Mouse (Mus musculus) limb, embryonic 12.5 days (tissue): ENCODE measurements around the gene Ndufv2. TPM values are rescaled to one million over a fixed set of nuclear protein-coding genes. Genes with fewer than 3 reads are reported as not detected.
"Not testable (repeated sequence)": the region's sequence is repeated elsewhere in the genome, so short reads cannot be mapped to it uniquely, and the experiment has no call there.

Source experiments
- ATAC-seq: fragments of 200-750 bp; cut with Nextera tagmentation; 2 replicates; pipeline ENCODE4 v1.8.0; 2017; ENCODE audit warnings: low read depth, moderate TSS enrichment; ENCODE audit not compliant: insufficient number of reproducible peaks, insufficient read depth, low FRiP score, low TSS enrichment
- H3K27ac ChIP-seq: fragments of 300-500 bp; sonication (generic); 2 replicates; pipeline ENCODE4 v1.5.1; 2016; ENCODE audit warnings: mild to moderate bottlenecking, moderate library complexity
- H3K27me3 ChIP-seq: fragments of 300-500 bp; sonication (generic); 2 replicates; pipeline ENCODE4 v1.6.1; 2016; ENCODE audit warnings: mild to moderate bottlenecking, moderate library complexity
- H3K36me3 ChIP-seq: fragments of 300-500 bp; sonication (generic); 2 replicates; pipeline ENCODE4 v1.6.1; 2016; ENCODE audit warnings: mild to moderate bottlenecking, moderate library complexity
- H3K4me1 ChIP-seq: fragments of 300-500 bp; sonication (generic); replicated peaks from 2 replicates; pipeline ENCODE4 v1.6.1; 2016
- H3K4me2 ChIP-seq: fragments of 300-500 bp; sonication (generic); 2 replicates; pipeline ENCODE4 v1.6.1; 2016; ENCODE audit warnings: mild to moderate bottlenecking, moderate library complexity
- H3K4me3 ChIP-seq: fragments of 300-500 bp; sonication (generic); replicated peaks from 2 replicates; pipeline ENCODE4 v1.5.1; 2016; ENCODE audit warnings: mild to moderate bottlenecking
- H3K9ac ChIP-seq: fragments of 300-500 bp; sonication (generic); replicated peaks from 2 replicates; pipeline ENCODE4 v1.6.1; 2016; ENCODE audit warnings: mild to moderate bottlenecking, moderate library complexity
- H3K9me3 ChIP-seq: fragments of 300-500 bp; sonication (generic); 2 replicates; pipeline ENCODE4 v1.6.1; 2016; ENCODE audit warnings: mild to moderate bottlenecking, moderate library complexity
- WGBS: fragments of 180-500 bp; shearing (Covaris S2); methylation state at CpG from one replicate; pipeline ENCODE4 v1.1.7; 2016; 5-methylcytosine and 5-hydroxymethylcytosine counted together
- polyA plus RNA-seq: library from polyadenylated mRNA; unstranded; fragments of >200 nt; fragmentation: Nextera tagmentation; extraction: Ambion mirVana; gene quantifications from 2 replicates; pipeline ENCODE4 v1.2.1, GENCODE M21; 2016

Gene Ndufv2
- polyA plus RNA-seq, 1 experiment from 2014 or later, result 295 TPM

DNA sequence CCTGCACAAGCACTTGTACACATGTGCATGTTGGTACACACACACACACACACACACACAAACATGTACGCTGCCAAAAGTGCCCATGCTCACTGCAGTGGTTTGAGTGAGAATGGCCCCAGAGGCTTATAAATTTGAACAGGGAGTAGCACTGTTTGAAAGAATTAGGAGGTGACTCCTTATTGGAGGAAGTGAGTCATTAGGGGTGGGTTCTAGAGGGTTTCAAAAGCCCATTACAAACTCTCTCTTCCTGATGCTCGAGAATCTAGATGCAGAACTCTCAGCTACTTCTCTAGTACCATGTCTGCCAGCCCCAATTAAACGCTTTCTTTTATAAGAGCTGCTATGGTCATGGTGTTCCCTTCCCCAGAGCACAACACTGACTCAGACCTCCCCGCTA is 52.6 kb downstream of the Ndufv2 start:
- ATAC-seq, result no peak
- 72% methylated on average over 4 of the region's 4 CpGs for WGBS
- H3K27ac ChIP-seq, result no peak overlapping the region

DNA sequence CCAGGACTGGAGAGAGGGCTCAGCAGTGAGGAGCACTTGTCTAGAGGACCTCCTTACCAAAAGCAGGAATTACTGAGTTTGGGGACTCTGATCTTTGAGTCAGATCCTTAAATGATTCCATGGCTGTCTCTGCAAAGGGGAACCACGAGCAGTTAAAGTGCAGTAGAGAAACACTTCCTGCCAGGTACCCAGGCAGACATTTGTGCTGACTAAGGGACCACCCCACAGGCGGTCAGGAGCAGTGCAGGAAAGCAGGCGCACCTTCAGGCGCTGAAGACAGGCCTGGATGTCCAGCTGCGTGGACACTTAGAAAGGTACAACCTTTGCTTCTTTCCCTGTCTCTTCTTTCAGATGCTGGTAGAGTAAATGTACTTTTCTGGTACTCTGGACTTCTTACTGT is 53.2 kb downstream of the Ndufv2 start:
- Histone ChIP-seq H3K36me3 (peaks cover 16% of the 10 kb centered on the region), H3K27ac (no peak overlapping the region), H3K4me2 (no peak overlapping the region), H3K4me1 (0 out of 2 replicates have a peak, but pooled peaks cover 9% of the 10 kb centered on the region), H3K9ac (no peak overlapping the region), H3K4me3 (no peak overlapping the region), H3K27me3 (no peaks in the 10 kb centered on the region), H3K9me3 (no peaks in the 10 kb centered on the region)
- ATAC-seq, result no peak
- 62% methylated on average over 5 of the region's 5 CpGs for WGBS

More for the DNA sequence above, 52.6 kb downstream of the Ndufv2 start:
- Histone ChIP-seq H3K9ac (no peak overlapping the region), H3K4me3 (no peak overlapping the region), H3K9me3 (no peaks in the 10 kb centered on the region), H3K4me1 (0 out of 2 replicates have a peak, but pooled peaks cover 9% of the 10 kb centered on the region), H3K4me2 (no peak overlapping the region), H3K36me3 (peaks cover 16% of the 10 kb centered on the region), H3K27me3 (no peaks in the 10 kb centered on the region)

- ATAC-seq, result not testable (repeated sequence)
- 83% methylated on average over 4 of the region's 4 CpGs for WGBS
These were observed 57.7 kb downstream of the Ndufv2 start for GRCm38 (mm10) chr17:66043679-66044078.

GRCm38 (mm10) chr17:66041020-66041419 is 60.3 kb downstream of the Ndufv2 start:
- ATAC-seq, result no peak
- 75% methylated on average over 5 of the region's 5 CpGs for WGBS

More at GRCm38 (mm10) chr17:66043679-66044078, 57.7 kb downstream of the Ndufv2 start:
- H3K4me1 ChIP-seq, H3K9ac ChIP-seq, H3K9me3 ChIP-seq, H3K4me2 ChIP-seq, H3K4me3 ChIP-seq, H3K27me3 ChIP-seq, H3K27ac ChIP-seq: not testable (repeated sequence)
- peaks cover 13% of the 10 kb centered on the region for H3K36me3 ChIP-seq

GRCm38 (mm10) chr17:66033239-66033638 is 68.1 kb downstream of the Ndufv2 start:
- Histone ChIP-seq H3K27ac (no peak overlapping the region), H3K4me1 (no peaks in the 10 kb centered on the region), H3K4me3 (no peak overlapping the region), H3K9ac (no peak overlapping the region), H3K36me3 (peaks cover 25% of the 10 kb centered on the region), H3K4me2 (no peak overlapping the region), H3K27me3 (no peaks in the 10 kb centered on the region), H3K9me3 (no peaks in the 10 kb centered on the region)
- ATAC-seq, result no peak
- WGBS, result 91% methylated on average over 5 of the region's 5 CpGs

More at GRCm38 (mm10) chr17:66041020-66041419, 60.3 kb downstream of the Ndufv2 start:
- Histone ChIP-seq H3K9ac (no peak overlapping the region), H3K36me3 (peaks cover 11% of the 10 kb centered on the region), H3K27me3 (no peaks in the 10 kb centered on the region), H3K4me3 (no peak overlapping the region), H3K9me3 (no peaks in the 10 kb centered on the region), H3K4me2 (no peak overlapping the region), H3K27ac (no peak overlapping the region), H3K4me1 (no peaks in the 10 kb centered on the region)

DNA sequence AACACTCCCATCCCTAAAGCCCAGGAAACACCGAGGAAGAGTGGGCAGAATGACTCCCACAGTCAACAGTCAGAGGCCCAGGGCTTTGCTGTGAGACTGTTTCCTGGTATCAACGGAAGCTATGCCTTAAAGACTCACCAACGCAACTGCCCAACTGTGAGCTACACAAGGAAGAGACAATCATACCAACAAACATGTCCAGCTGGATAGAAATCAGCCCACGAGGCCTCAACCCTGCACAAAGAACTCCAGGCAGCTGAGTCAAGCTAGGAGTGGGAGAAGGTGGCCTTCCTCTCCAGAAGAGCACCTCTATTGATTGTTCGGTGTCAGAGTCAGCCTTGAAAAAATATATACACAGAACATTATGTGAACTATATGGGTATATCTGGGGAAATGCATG is 69.4 kb downstream of the Ndufv2 start:
- Histone ChIP-seq H3K27me3 (no peaks in the 10 kb centered on the region), H3K9me3 (no peaks in the 10 kb centered on the region), H3K27ac (no peak overlapping the region), H3K4me1 (no peaks in the 10 kb centered on the region), H3K9ac (no peak overlapping the region), H3K4me2 (no peak overlapping the region), H3K36me3 (peaks cover 32% of the 10 kb centered on the region), H3K4me3 (no peak overlapping the region)
- no peak for ATAC-seq
- 91% methylated on average over 5 of the region's 5 CpGs for WGBS

Other genes starting within 250 kb of the Ndufv2 start
- gene Ralbp1, start 215.8 kb downstream of the Ndufv2 start, polyA plus RNA-seq, result 57.4 and 57.8 TPM in 2 replicates
- gene Twsg1, start 150.3 kb downstream of the Ndufv2 start, polyA plus RNA-seq, result 121 and 126 TPM in 2 replicates
- gene Ankrd12, start 24.5 kb downstream of the Ndufv2 start, polyA plus RNA-seq, result 25.0 and 28.2 TPM in 2 replicates
- 37.4 and 40.9 TPM in 2 replicates for gene Washc1, start 10.0 kb upstream of the Ndufv2 start, polyA plus RNA-seq
- 33.4 and 45.0 TPM in 2 replicates for gene Ddx11, start 22.0 kb upstream of the Ndufv2 start, polyA plus RNA-seq